Mouse (Mus musculus) B cell, adult 2 months (primary cell): ENCODE measurements around the gene Fam222b.
"Not testable (repeated sequence)": the region's sequence is repeated elsewhere in the genome, so short reads cannot be mapped to it uniquely, and the experiment has no call there.

Source experiments
- DNase-seq, 2 experiments: peaks; one replicate each; pipeline ENCODE4 v3.0.0; 2022

Fam222b gene

DNA sequence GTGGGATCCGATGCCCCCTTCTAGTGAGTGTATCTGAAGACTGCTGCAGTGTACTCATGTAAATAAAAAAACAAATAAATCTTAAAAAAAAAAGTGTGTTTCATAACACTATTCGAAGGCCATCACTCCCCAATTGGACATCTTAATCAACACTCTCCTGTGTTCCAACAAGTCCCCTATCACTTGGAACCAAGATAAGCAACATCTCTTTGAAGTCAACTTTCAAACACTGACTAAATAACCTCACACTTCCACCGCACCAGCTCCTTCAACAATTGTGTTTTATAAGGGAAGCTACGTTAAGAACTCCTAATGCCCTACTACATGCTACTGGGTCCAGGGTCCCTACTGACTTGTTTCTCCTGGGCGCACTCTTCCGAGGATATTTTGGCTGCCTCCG is 88.0 kb downstream of the Fam222b start:
- no peak for DNase-seq

DNA sequence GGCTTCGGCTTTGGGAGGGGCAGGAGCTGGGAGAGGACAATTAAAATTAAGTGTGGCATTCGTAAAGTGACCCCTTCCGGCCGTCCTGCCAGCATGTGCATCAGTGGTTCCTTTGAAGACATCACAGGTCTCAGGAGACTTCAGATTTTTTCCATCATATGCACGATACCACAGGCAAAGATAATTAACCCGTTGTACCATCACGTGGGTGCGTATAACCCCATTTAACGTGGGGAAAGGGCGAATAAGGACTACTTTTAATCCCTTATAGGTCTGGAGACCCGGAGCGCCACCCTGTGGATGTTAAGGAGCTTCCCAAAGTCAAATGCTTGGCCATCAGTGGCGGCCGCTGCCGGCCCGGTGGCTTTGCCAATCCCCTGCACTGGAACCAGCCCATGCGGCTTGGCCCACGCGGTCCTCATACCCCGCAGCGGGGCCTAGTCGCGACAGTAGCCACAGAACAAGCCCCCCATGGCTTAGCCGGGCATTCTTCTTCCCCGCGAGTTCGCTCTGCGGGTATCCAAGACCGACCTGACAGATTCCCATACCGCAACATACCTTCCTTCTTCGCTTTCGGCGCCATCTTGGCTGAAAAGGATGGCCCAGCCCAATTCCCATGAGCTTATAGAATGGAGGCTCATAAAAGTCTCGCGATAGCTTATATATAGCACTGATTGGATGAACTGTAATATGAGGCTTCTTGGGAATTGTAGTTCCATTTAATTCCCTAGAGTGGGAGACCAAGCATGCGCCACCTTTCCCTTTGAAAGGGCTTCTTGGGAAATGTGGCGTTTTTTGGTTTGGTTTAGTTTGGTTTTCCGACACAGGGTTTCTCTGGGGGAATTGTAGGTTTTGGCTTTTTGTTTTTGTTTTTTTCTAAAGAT is 88.7 kb downstream of the Fam222b start, which contains the start of gene Rpl23a:
TSS of gene Rpl23a (minus strand) at position 624 of the 884 bp plus-strand sequence.
- DNase-seq, result peak; percentile 75 to 76

DNA sequence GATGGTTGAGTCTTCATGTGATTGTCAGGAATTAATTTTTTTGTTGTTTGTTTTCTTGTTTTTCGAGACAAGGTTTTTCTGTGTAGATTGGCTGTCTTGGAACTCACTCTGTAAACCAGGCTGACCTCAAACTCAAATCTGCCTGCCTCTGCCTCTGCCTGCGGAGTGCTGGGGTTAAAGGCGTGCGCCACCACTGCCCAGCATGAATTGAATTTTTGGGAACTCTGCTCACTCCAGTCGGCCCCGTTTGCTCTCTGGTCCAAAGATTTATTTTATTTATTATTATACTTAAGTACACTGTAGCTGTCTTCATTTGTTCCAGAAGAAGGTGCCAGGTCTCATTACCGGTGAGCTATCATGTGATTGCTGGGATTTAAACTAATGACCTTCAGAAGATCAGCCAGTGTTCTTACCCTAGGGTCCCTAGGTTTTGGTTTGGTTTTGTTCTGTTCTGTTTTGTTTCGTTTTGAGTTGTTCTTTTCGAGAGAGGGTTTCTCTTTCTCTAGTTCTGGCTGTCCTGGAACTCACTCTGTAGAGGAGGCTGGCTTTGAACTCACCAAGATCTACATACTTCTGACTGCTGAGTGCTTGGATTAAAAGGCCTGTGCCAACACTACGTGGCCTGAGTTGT is 89.5 kb downstream of the Fam222b start:
- no peak for DNase-seq

DNA sequence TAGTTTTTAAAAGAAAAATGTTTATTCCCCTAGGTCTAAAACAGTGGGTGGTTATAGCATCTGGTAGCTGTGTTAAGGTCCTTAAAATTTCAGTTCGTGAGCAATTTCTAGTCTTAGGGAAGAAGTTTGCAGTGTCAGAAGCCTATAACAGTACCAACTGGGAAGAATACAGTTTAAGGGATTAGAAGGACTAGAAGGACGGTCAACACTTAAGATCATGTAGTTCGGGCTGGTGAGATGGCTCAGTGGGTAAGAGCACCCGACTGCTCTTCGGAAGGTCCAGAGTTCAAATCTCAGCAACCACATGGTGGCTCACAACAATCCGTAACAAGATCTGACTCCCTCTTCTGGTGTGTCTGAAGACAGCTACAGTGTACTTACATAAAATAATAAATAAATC is 90.2 kb downstream of the Fam222b start:
- not testable (repeated sequence) for DNase-seq

DNA sequence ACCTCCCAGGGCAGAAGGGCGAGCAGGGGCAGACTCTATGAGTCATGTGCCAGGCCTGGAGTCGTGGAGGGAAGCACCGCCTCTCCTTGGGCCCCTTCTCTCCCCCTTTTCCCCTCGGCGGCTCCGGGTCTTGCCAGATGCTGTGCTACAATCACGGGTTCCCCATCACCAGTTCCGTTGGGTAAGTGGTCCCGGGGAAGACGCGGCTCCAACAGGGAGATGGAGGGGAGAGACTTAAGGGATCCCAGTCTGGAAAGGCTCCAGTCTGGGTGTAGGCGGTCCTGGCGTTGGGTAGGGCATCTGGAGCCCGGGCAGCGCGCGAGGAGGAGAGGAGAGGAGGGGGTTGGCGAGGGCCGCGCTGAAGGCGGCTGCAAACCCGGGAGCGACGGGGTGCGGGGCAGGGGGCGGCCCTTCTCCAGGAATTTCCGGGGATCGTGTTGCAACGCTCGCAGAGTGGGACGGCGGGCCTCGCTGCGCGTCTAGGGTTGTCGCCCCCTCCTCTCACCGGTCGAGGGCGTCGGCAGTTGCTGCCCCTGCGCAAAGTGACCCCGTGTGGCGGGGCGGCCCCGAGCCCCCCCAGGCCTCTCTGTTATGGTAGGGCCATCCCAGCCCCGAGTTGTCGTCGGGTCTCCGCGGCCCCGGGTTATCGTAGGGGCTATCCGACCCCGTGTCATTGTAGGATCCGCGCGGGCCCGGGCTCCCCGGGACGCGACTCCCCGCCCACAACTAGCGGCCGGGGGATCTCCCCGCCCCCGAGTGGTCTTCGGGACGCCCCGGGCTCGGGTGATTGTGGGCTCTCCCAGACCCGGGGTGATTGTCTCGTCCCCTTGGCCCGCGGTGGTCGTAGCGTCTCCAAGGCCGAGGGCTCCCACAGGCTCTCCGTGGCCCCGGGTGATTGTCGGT is 94.1 kb downstream of the Fam222b start, which contains the start of gene Rab34:
TSS of gene Rab34 (plus strand) at position 100 of the 903 bp plus-strand sequence.
- peak; percentile 27 to 33 for DNase-seq

DNA sequence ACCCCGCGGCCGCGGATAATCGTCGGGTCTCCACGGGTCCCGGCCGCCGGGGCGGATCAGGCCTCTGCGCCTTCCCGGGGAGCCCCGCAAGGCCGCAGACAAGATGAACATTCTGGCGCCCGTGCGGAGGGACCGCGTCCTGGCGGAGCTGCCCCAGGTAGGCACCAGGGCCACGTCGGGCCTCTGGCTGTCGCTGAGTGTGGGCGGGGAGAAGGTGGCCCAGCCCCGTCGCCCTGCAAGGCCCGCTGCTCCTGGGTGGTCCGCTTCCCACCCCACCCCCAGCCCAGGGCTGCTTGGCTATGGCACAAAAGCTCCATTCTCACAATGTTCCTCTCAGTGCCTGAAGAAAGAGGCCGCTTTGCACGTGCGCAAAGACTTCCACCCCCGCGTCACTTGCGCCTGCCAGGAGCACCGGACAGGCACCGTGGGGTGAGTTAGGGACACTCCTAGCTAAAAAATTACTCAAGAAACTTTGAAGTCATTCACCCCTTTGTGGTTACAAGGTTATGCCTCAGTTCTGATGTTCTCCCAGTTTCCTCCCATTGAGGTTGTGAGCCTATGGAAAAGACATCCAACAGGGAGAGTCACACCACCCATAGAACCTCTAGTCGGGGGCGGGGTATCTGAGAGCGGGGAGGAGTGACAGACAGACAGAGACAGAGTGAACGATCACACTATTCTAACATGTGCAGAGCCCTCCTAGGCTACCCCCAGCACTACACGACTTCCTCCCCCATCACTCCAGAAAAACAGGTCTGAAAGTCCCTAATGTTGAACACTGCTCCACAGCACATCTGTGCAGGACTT is 95.0 kb downstream of the Fam222b start:
- peak; percentile 34 to 53 for DNase-seq

DNA sequence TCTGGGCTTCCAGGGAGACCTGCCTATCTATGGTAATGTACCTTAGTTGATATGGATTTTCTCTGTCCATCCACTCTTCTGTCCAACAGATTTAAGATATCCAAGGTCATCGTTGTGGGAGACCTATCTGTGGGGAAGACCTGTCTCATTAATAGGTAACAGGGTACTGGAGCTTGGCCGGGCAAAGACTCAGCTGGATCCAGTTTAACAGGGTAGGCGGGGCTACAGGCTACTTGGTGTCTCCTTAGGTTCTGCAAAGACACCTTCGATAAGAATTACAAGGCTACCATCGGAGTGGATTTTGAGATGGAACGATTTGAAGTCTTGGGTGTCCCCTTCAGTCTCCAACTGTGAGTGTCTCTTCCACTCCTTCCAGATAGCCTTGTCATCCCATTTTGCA is 95.6 kb downstream of the Fam222b start:
- no peak for DNase-seq

DNA sequence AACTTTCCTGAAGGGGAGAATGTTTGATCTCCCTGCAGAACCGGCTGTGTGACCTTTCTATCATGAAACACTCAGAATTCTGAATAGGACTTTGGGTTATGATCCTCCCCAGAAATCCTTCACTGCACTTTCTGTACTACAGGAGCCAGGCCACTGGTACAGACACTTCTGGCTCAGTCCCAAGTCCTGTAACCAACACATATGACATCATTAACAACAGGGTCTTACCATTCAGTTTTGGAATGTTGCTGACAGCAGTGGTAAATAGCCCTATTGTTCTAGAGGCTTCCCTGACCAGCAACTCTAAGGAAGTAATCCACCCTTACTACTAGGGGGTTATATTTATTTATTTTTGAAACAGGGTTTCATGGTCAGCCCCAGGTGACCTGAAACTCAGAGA is 98.7 kb downstream of the Fam222b start, which contains the start of gene Proca1:
TSS of gene Proca1 (plus strand) at position 280 of the 400 bp plus-strand sequence.
- DNase-seq, result no peak

DNA sequence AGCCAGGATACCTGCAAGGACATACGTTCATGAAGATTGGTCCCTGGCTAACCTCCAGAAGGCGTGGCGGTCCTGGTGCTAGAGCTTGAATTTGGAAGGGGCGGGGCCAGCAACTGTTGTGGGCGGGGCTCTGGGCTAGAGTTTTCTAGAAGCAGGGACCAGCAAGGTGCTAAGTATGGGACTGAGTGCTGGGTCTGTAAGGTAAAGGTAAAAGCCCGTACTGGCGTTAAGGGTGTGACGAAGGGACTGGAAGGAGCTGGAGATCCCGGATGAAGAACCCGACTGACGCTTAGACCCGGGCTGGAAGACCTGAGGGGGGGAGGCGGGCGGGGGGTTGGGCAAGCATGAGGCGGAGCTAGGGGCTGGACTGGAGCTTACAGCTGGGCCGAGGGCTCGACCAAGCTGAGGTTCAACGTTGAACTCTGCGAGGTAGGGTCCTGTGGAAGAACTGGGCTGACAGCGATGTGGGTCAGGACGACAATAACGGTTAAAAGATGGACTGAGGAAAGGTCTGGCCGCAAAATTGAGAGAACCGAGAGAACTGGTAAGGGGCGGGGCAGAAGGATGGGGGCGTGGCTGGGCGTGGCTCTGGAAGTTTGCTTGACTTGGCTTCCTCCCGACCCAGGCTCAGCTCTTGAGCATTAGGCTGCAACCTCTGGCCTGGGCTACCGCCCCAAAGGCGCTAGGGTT is 100.1 kb downstream of the Fam222b start:
- peak; percentile 86 to 87 for DNase-seq

DNA sequence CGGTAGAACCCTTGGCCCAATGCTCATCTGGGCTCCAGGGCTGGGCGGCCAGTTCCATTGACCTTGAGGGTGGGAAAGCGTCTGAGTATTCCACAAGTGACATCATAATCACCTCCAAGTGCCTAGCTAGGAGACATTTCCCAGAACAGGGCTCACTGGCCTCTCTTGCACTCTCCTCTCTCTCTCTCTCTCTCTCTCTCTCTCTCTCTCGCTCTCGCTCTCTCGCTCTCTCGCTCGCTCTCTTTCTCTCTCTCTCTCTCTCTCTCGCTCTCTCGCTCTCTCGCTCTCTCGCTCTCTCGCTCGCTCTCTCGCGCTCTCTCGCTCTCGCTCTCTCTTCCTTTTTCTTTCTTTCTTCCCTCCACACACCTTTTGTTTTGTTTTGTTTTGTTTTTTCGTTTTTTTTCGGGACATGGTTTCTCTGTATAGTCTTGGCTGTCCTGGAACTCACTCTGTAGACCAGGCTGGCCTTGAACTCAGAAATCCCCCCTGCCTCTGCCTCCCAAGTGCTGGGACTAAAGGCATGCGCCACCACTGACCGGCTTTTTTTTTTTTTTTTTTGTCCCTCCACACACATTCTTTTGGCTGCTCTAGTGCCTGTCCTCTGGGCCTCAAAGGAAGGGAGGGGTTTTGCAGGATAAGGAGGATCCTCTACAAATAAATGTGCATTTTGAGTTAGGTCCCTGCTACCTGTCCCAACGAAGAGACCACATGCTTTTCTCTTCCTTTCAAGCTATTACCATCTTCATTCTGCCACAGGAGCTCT is 100.8 kb downstream of the Fam222b start:
- no peak for DNase-seq

DNA sequence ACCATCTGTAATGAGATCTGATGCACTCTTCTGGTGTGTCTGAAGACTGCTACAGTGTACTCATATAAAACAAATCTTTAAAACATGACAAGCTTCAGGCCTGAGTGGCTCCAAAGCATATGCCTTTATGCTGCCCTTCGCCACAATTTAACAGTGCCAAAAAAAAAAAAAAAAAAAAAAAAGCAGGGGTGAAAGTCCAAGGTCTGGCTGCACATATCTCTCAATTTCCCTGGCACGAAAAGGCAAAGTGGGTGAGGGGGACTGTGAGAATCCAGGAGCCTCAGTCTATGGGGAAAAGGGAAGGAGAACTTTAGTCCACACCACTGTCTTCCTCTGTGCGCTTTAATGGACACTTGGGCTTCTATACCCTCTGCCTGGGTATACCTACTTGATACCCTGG is 107.9 kb downstream of the Fam222b start:
- DNase-seq, result no peak

DNA sequence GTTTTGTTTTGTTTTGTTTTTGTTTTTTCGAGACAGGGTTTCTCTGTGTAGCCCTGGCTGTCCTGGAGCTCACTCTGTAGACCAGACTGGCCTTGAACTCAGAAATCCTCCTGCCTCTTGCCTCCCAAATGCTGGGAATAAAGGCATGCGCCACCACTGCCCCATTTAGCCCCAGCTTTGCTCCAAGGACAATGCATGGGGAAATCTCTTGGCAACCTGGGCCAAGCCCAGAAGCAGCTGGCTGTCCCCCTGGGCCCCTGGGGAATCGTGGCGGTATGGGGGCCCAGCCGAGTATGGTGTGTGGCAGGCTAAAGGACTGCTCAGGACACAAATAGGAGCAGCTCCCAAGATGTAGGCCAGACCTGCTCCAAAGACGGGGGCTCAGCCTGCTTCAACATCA is 109.8 kb downstream of the Fam222b start:
- DNase-seq, result no peak

DNA sequence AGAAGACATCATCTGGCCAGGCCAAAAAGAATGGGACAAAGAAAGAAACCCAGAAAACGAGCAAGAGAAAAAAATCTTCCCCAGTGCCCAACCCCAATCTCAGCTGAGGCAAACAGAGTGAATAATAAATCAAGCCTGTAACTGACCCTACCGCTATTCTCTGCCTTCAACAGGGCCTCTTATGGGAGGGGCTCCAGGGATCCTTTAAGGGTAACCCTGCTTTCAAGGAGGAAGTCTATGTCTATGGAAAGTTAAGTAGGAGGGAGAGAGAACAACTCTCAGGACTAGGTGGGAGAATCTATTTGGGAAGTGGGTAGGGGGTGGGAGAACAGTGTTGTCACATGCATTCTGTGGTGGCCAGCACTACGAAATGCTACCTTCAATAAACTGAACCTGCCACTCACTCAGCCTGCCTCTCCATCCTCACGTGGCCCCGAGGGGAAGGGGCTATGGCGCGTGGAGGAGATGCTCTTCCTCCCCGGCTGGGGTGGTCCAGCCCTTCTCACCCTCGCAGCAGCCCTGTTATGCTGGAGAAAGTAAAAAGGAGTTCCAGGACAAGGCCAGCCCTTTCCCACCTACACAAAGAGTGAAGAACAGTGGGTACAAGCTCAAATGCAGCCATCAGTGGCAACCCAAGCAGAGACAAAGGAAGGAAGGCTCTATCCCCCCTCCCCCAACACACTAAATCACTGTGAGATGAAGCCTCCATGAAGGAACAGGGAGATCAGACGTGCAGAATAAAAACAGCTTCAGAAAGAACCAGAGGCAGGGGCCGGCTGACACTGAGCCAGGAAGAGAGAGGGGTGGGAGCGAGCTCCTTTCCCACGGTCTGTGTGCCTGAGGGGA is 111.1 kb downstream of the Fam222b start:
- no peak for DNase-seq
